Mouse (Mus musculus) MEL-GATA-1-ER (cell line): ENCODE data around the gene Ppfia2.

Source experiments
- DNase-seq: peaks from one replicate; pipeline ENCODE4 v3.0.0-alpha.2; 2012; ENCODE audit warnings: low read depth; ENCODE audit errors: extremely low read depth

Gene Ppfia2

DNA sequence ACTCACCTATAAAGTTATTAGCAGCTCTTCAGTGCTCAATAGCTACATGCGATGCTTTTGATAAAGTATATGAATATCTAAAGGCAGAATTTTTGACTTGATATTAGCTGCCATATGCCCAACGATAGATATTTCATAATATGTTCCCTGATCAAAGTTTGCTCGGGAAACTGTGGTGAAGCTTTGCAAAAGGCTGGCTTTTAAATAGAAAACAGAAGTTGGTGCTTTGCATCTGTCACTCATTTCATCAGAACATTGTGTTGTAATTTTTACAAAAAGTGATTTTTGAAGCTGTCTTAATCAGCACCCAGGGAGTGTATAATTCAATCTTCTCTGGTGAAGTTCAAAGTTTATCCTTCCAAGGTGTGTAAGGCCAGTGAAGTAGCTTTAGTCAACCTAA, 195.1 kb downstream of the Ppfia2 start:
- DNase-seq: no peak

GRCm38 (mm10) chr10:106670170-106670569, 200.0 kb downstream of the Ppfia2 start:
- DNase-seq: no peak

DNA sequence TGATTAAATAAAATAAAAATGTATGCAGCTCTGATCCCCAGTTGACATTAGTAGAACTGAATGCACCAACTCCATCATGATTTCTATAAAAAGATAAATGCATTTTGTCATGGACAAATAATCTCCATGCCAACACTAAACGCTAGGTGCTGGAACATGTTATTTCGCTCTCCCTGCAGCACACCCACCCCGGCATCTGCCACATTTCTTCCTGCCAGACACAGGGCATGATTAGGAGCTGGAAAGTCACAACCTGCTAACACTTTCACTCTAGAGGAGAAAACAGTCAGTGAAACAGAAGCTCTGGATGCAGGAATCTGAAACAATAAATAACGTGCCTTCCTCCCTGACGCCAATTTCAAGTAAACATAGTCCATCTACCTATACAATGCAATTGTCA, 211.3 kb downstream of the Ppfia2 start:
- no peak for DNase-seq

- DNase-seq: no peak
These were observed 215.4 kb downstream of the Ppfia2 start for GRCm38 (mm10) chr10:106685519-106685918.

DNA sequence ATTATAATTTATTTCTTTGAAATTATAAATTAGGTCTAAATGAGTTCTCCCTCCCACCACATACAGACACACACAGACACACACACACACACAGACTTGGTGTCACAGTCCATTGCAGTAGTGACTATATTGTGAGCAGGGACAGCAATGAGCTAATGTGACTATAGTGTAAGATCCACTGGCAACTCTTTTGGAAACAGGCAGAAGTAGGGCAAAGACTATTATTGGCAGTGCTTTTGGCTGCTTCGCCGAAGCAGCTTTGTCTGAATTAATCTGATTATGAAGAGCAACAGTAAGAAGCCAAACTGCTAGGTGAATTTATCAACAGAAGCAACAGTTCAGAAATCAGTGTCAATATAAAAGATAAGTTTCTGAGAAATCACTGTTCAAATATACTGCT, 249.8 kb downstream of the Ppfia2 start:
- no peak for DNase-seq

DNA sequence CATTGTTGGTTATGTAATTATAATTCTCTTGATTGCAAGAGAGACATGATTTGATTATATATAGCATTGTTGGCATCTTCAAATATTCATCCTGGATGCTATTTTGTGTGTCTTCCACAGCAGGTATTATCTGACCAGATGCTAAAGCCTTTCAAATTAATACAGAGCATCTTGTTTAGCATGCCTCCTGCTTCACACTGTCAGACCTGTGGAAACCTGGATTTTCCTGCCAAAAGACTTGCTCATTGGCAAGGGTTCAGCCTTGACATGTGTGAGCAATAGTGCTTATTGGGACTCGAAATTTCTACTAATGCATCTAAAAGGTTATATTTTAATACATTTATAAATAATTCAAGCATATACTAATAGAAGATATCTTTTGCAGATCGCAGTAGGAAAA, 262.1 kb downstream of the Ppfia2 start:
- DNase-seq: no peak

DNA sequence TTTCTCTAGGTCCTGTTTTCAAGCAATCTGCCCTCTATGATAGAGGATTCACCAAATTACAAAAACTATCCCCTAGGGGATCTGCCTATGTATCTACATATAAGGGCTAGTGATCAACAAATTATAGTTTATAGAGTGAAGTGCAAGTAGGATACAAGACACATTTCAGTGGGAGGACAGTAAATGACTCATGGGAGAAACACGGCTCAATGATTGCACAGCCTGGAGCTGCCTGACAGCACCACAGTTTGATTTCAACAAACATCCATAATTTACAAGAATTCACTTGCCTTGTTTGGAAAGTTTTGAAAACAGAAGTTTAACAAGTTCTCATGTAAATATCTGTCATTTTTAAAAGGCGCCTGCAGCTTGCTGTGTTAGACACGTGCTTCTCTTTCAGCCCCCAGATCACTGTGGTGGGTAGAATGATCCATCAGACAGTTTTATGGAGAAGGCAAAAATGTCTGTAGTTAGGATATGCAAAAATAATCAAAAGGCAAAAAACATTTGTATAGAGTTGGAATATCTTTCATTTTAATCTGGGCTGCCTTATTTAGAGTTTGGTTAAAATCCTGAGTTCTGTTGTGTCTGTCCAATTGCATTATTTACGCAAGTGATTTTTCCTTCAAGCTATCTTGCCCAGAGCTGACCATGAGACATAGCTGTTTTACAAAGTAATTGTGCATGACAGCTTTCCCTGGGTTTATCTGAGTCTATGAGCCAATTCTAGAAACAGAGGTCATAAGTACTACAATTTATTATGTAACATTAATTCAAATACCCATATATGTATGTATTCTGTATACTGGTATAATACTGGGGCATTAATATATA, 266.3 kb downstream of the Ppfia2 start:
- no peak for DNase-seq

DNA sequence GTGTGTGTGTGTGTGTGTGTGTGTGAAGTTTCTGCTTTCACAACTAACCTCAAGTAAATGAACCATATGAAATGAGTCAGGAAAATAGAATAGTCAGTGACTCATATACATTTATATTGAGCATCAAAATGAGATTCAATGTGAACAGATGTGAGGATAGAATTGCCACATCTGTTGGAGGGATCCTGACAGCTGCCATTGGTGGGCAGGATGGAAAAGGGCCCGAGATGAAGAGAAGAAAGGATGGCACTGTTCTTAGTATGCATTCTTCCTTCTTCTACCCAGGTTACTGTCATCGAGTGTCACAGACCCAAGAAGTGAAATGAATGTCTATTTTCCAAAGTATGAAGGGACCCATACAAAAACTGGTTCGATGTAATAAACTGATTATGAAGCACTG, 268.1 kb downstream of the Ppfia2 start:
- no peak for DNase-seq

DNA sequence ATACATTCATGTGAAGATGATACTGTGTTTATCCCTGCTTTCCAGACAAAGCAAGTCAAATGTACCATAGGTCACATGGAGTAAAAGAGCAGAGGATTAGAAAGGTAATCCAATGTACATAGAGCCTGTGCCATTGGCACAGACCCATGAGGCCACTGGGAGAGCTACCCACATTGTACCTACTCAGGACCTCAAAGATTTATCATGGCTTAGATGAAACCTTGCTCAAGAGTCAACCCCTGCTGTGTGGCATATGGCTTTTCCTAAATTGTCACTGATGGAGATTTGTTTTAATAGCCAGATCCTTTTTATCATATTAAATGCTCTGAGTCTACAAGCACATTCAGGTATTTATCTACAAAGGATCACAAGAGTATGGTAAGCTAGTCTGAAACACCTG, 274.8 kb downstream of the Ppfia2 start:
- DNase-seq: no peak

- DNase-seq: no peak
These were observed 290.9 kb downstream of the Ppfia2 start for GRCm38 (mm10) chr10:106761061-106761460.

DNA sequence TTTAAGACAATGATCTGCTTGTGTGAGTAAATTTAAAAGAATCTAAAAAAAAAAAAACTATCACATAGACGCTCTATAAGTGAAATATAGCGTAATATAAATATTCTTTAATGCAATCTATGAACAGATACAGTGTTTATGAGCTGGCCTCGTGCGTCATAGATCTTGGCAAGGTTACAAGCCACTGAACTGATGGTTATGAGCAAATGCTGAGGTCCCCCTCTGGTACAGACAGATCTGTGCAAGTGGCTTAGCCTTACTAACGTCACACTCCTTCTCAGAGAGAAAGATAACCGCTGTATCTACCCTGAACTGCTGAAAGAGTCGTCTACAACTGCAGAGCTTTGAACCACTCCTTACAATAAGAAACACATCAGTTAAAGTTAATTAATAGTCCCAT, 293.6 kb downstream of the Ppfia2 start:
- no peak for DNase-seq

GRCm38 (mm10) chr10:106775571-106775970, 305.4 kb downstream of the Ppfia2 start:
- DNase-seq: no peak

- DNase-seq: no peak
These were observed 345.3 kb downstream of the Ppfia2 start for GRCm38 (mm10) chr10:106815447-106815846.

DNA sequence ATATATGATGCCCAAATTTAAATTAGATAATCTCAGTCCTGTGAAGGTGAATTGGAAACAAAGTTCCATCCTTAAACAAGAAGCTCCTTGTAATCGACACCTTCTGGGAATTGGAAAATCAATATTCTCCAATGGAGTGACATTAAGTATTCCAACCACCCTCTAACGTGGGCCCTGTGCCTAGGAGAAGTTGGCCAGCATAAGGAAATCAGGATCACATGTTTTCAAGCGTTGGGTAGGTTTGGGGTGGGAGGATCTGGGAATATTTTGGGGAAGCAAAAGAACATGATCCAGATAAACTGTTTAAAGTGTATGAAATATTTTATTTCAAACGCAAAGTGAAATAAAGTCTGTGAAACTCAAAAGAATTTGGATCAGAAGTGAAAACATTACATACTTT, 348.2 kb downstream of the Ppfia2 start:
- no peak for DNase-seq

- no peak for DNase-seq
These were observed 354.1 kb downstream of the Ppfia2 start for GRCm38 (mm10) chr10:106824215-106824614.

DNA sequence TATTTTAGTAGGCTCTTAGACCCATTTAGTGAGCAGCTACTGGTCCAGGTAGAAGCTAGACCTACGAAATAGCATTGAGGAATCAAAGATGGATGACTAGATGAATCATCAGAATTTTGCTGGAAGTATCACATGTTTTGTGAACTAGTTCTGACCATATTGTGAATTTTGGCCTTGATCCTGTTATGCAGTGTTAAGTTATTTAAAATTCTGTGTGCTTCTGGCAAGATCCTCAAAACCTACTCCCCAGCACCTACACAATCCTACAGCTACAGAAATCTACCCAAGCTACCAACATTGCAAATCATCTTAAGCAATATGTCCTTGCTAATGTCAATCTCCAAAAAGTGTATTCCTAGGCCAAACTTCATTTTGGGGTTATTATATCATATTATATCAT, 368.3 kb downstream of the Ppfia2 start:
- DNase-seq: no peak

GRCm38 (mm10) chr10:106858106-106858505, 388.0 kb downstream of the Ppfia2 start:
- no peak for DNase-seq

DNA sequence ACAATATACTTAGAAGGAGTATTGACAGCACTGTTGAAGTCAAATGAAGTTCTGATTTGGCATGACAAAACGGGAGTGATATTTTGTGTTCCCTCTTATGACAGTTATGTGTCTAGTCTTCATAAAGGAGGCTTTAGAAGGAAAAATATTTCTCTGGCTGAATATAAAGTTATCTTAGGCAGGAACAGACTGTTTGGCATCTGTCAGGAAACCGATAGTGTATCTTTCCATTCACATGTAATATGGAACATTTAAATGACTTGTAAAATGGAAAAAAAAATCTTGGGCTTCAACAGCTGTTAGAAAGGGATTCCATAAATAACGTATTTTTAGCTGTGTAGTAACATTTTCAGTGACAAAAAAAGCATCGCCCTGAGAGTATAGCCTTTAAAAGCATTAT, 400.1 kb downstream of the Ppfia2 start:
- no peak for DNase-seq

DNA sequence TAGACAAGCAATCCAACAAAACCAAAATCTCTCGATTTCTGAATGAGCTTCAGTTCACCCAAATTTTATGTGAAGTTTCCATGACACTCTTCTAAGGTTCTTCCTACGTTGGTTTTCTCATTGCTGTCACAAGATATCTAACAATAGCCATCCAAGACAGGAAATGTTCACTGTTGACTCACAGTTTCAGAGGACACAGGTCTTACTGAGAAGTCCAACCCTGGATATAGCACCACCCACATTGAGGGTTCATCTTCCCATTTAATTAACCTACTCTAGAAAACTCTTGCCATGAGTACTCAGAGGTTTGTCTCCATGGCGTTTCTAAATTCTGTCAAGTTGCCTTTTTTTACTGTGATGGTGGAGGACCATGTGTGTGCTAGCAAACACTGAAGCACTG, 401.7 kb downstream of the Ppfia2 start:
- no peak for DNase-seq

DNA sequence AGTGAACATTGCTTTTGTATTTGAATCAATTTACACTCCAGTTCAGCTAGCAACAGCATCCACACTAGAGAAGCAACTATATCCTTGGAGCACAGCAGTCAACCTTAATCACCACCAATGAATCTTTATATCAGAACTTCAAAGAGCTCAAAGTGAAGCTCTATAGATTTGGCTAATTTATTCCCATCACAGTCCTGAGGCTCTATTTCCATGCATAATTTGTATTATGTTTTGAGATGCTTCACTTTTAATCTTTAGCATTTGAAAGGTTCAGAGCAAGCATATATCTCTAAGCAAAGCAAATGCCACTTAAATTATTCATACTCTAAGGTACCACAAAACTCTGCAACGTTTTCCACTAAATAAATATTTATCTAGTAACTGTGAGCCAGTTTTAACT, 402.6 kb downstream of the Ppfia2 start:
- no peak for DNase-seq

DNA sequence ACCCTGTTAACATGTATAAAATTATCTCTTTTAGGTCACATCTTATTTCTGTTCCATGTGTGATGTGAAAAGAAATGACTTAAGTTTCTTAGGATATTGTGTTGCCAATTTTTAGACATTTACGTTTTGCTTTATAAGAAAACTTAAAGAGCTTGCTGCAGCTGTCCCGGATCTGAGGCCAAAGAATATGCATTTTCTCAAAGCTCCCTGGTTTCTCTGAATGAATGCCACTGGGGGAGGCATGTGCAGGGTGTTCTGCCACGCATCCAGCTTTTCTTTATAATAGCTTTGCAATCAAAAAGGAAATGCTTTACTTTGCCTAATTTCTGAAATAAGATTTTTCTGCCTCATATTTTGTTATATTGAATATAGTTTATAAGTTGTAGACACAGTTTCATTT, 411.2 kb downstream of the Ppfia2 start:
- no peak for DNase-seq

- no peak for DNase-seq
These were observed 426.2 kb downstream of the Ppfia2 start for GRCm38 (mm10) chr10:106896351-106896750.

DNA sequence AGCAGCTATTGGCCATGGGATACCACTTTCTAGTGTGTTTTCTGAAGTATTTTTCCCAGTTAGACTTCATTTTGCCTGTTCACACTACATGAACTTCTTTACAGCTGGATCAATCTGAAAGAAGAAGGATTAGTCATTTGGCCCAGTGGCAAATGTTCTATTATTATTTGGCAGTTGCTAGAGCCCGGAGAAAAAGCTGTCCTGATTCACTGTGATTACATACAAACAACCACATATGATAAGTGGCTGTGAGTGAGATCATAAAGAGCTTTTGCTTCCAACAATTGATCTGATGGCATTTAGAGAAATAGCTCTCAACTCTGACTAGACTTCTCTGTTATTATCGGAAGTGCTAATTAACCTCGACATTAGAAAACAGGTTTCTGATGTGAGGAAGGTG, 440.0 kb downstream of the Ppfia2 start:
- DNase-seq: no peak

GRCm38 (mm10) chr10:106913032-106913431, 442.9 kb downstream of the Ppfia2 start:
- DNase-seq: no peak
